Mouse (Mus musculus): ENCODE results near the gene Aaas.
A peak's percentile ranks its signal among the peaks of the same experiment; 100 is the strongest.
"Not testable (repeated sequence)": the region's sequence is repeated elsewhere in the genome, so short reads cannot be mapped to it uniquely, and the experiment has no call there.

Gene Aaas

GRCm38 (mm10) chr15:102356501-102357325 is 6.1 kb upstream of the Aaas start:
- no peak for DNase-seq (ENCODE audit: low spot score)

GRCm38 (mm10) chr15:102355871-102356441 is 5.4 kb upstream of the Aaas start:
- DNase-seq (ENCODE audit: low spot score): peak; percentile 57

GRCm38 (mm10) chr15:102355134-102355870 is 4.7 kb upstream of the Aaas start:
- peak; percentile 82 for DNase-seq (ENCODE audit: low spot score)

- DNase-seq (ENCODE audit: low spot score): no peak
Observed at GRCm38 (mm10) chr15:102353986-102354385, 3.4 kb upstream of the Aaas start.

- DNase-seq (ENCODE audit: low spot score): no peak
Observed at GRCm38 (mm10) chr15:102352177-102352576, 1.6 kb upstream of the Aaas start.

- no peak for DNase-seq (ENCODE audit: low spot score)
Observed at GRCm38 (mm10) chr15:102350942-102351291, 346 bp upstream of the Aaas start.

GRCm38 (mm10) chr15:102346444-102346843 is 4.1 kb downstream of the Aaas start:
- DNase-seq (ENCODE audit: low spot score): no peak

- DNase-seq (ENCODE audit: low spot score): no peak
Observed at GRCm38 (mm10) chr15:102344490-102344889, 6.1 kb downstream of the Aaas start.

- peak; percentile 64 for DNase-seq (ENCODE audit: low spot score)
Observed at GRCm38 (mm10) chr15:102341580-102341979, 9.0 kb downstream of the Aaas start.

GRCm38 (mm10) chr15:102339612-102340011 is 11.0 kb downstream of the Aaas start:
- DNase-seq (ENCODE audit: low spot score): no peak

- no peak for DNase-seq (ENCODE audit: low spot score)
Observed at GRCm38 (mm10) chr15:102336946-102337345, 13.6 kb downstream of the Aaas start.

GRCm38 (mm10) chr15:102335925-102336324 is 14.6 kb downstream of the Aaas start:
- not testable (repeated sequence) for DNase-seq (ENCODE audit: low spot score)

- DNase-seq (ENCODE audit: low spot score): no peak
Observed at GRCm38 (mm10) chr15:102335254-102335653, 15.3 kb downstream of the Aaas start.

GRCm38 (mm10) chr15:102331610-102332015 is 19.0 kb downstream of the Aaas start, which contains the start of gene Myg1:
Gene Myg1, plus strand, starts transcription at chr15:102331709.
- DNase-seq (ENCODE audit: low spot score): peak; percentile 85

GRCm38 (mm10) chr15:102326892-102327291 is 23.7 kb downstream of the Aaas start:
- DNase-seq (ENCODE audit: low spot score): no peak

- peak; percentile 89 for DNase-seq (ENCODE audit: low spot score)
Observed at GRCm38 (mm10) chr15:102326022-102326576, 24.5 kb downstream of the Aaas start, which contains the start of gene Pfdn5. Gene Pfdn5, plus strand, starts transcription at chr15:102326116.

GRCm38 (mm10) chr15:102324654-102325473 is 25.7 kb downstream of the Aaas start:
- DNase-seq (ENCODE audit: low spot score): no peak

- DNase-seq (ENCODE audit: low spot score): peak; percentile 71
Observed at GRCm38 (mm10) chr15:102316263-102316662, 34.3 kb downstream of the Aaas start.

GRCm38 (mm10) chr15:102315292-102315691 is 35.3 kb downstream of the Aaas start:
- no peak for DNase-seq (ENCODE audit: low spot score)

GRCm38 (mm10) chr15:102311489-102311888 is 39.1 kb downstream of the Aaas start:
- DNase-seq (ENCODE audit: low spot score): no peak

- DNase-seq (ENCODE audit: low spot score): peak; percentile 80
Observed at GRCm38 (mm10) chr15:102310074-102310845, 40.3 kb downstream of the Aaas start.

Measured in testis, postnatal 10 days (tissue).